Mouse (Mus musculus): ENCODE measurements around the gene Ppp1r12b. TPM values are rescaled to one million over a fixed set of nuclear protein-coding genes. Genes with fewer than 3 reads are reported as not detected.
A peak's percentile ranks its signal among the peaks of the same experiment; 100 is the strongest.

Ppp1r12b gene
- total and polyA plus RNA-seq, 3 experiments: 0.64 to 1.8 (median 1.6) TPM

GRCm38 (mm10) chr1:134708274-134708673 lies 247.5 kb downstream of the Ppp1r12b start:
- in situ Hi-C loops (cut with MboI; ENCODE audit: low pct_ligation_motif_present, low pct_unique_long_range_greater_than_20kb, low sequenced_read_pairs): no loop called here
- no peak for DNase-seq (ENCODE audit: extremely low read depth)
- H3K4me2 ChIP-seq (ENCODE audit: insufficient read depth, low read depth, poor library complexity, severe bottlenecking): peak overlapping the region; percentile 87

GRCm38 (mm10) chr1:134707516-134707915 lies 248.2 kb downstream of the Ppp1r12b start:
- TF ChIP-seq CTCF (conservative IDR thresholded peaks at IDR 0.05 in 1 of 2, IDR thresholded peaks at IDR 0.05 in 1 of 2; ENCODE audit: low read depth in 2 of 2, low read length in 2 of 2): no peak
- TF ChIP-seq MYC (IDR thresholded peaks at IDR 0.05; ENCODE audit: low read depth, low read length): no peak
- TF ChIP-seq UBTF (IDR thresholded peaks at IDR 0.05; ENCODE audit: low read depth, low read length): no peak
- in situ Hi-C loops (cut with MboI; ENCODE audit: low pct_ligation_motif_present, low pct_unique_long_range_greater_than_20kb, low sequenced_read_pairs) (no loop called here), dilution Hi-C loops (cut with MboI; ENCODE audit: extremely low pct_ligation_motif_present, extremely low pct_unique_long_range_greater_than_20kb, low sequenced_read_pairs) (no loop called here)
- Histone ChIP-seq H3K4me2 (ENCODE audit: insufficient read depth, low read depth, poor library complexity, severe bottlenecking) (no peak overlapping the region), H3K4me3 (replicated peaks in 1 of 3; ENCODE audit: low read depth in 2 of 3, low read length in 2 of 3, poor library complexity in 1 of 3) (no peak overlapping the region), H3K9ac (ENCODE audit: insufficient read depth, low read depth) (no peak overlapping the region), H3K9me3 (replicated peaks; ENCODE audit: low read length) (no peaks in the 10 kb centered on the region), H3K4me1 (ENCODE audit: control insufficient read depth in 1 of 2, insufficient read depth in 2 of 2) (peaks cover 22 to 46% of the 10 kb centered on the region in 2 experiments), H3K27ac (ENCODE audit: insufficient read depth, low read depth) (no peak overlapping the region), H3K79me2 (replicated peaks; ENCODE audit: control insufficient read depth, extremely low read depth, insufficient read depth, poor library complexity, severe bottlenecking) (no peaks in the 10 kb centered on the region), H3K27me3 (replicated peaks) (peaks cover 96% of the 10 kb centered on the region), H3K36me3 (replicated peaks in 1 of 2; ENCODE audit: control insufficient read depth in 1 of 2, insufficient read depth in 1 of 2, low read length in 1 of 2) (no peaks in the 10 kb centered on the region)
- DNase-seq (ENCODE audit: extremely low read depth): no peak

More at GRCm38 (mm10) chr1:134708274-134708673, 247.5 kb downstream of the Ppp1r12b start:
- no peak for TF ChIP-seq MAFK (IDR thresholded peaks at IDR 0.05; ENCODE audit: insufficient replicate concordance, low read length)
- TF ChIP-seq UBTF (IDR thresholded peaks at IDR 0.05; ENCODE audit: low read depth, low read length): no peak
- no peak for TF ChIP-seq KAT2A (IDR thresholded peaks at IDR 0.05; ENCODE audit: insufficient replicate concordance, low read length)
- TF ChIP-seq ELF1 (IDR thresholded peaks at IDR 0.05; ENCODE audit: low read depth, low read length): peak; percentile 11; the same call in 1 of the 2 replicates
- no peak for TF ChIP-seq USF2 (conservative IDR thresholded peaks at IDR 0.05; ENCODE audit: low read depth, low read length)
- TF ChIP-seq MYC (IDR thresholded peaks at IDR 0.05; ENCODE audit: low read depth, low read length): no peak
- TF ChIP-seq ZKSCAN1 (IDR thresholded peaks at IDR 0.05; ENCODE audit: borderline replicate concordance, low read depth, low read length): no peak
- TF ChIP-seq MAZ (IDR thresholded peaks at IDR 0.05; ENCODE audit: low read depth, low read length): no peak
- dilution Hi-C loops (cut with MboI; ENCODE audit: extremely low pct_ligation_motif_present, extremely low pct_unique_long_range_greater_than_20kb, low sequenced_read_pairs): no loop called here
- Histone ChIP-seq H3K27ac (ENCODE audit: insufficient read depth, low read depth) (no peak overlapping the region), H3K4me3 (replicated peaks in 1 of 3; ENCODE audit: low read depth in 2 of 3, low read length in 2 of 3, poor library complexity in 1 of 3) (no peak overlapping the region), H3K27me3 (replicated peaks) (peaks cover 96% of the 10 kb centered on the region), H3K9me3 (replicated peaks; ENCODE audit: low read length) (no peaks in the 10 kb centered on the region), H3K36me3 (replicated peaks in 1 of 2; ENCODE audit: control insufficient read depth in 1 of 2, insufficient read depth in 1 of 2, low read length in 1 of 2) (no peaks in the 10 kb centered on the region), H3K79me2 (replicated peaks; ENCODE audit: control insufficient read depth, extremely low read depth, insufficient read depth, poor library complexity, severe bottlenecking) (no peaks in the 10 kb centered on the region), H3K9ac (ENCODE audit: insufficient read depth, low read depth) (no peak overlapping the region), H3K4me1 (ENCODE audit: control insufficient read depth in 1 of 2, insufficient read depth in 2 of 2) (peaks cover 22 to 46% of the 10 kb centered on the region in 2 experiments)

GRCm38 (mm10) chr1:134706549-134706948 lies 249.2 kb downstream of the Ppp1r12b start:
- Histone ChIP-seq H3K36me3 (replicated peaks in 1 of 2; ENCODE audit: control insufficient read depth in 1 of 2, insufficient read depth in 1 of 2, low read length in 1 of 2) (no peaks in the 10 kb centered on the region), H3K9ac (ENCODE audit: insufficient read depth, low read depth) (no peak overlapping the region), H3K27me3 (replicated peaks) (peaks cover 98% of the 10 kb centered on the region), H3K4me3 (replicated peaks in 1 of 3; ENCODE audit: low read depth in 2 of 3, low read length in 2 of 3, poor library complexity in 1 of 3) (no peak overlapping the region), H3K4me2 (ENCODE audit: insufficient read depth, low read depth, poor library complexity, severe bottlenecking) (no peak overlapping the region), H3K4me1 (ENCODE audit: control insufficient read depth in 1 of 2, insufficient read depth in 2 of 2) (peaks cover 22 to 46% of the 10 kb centered on the region in 2 experiments), H3K79me2 (replicated peaks; ENCODE audit: control insufficient read depth, extremely low read depth, insufficient read depth, poor library complexity, severe bottlenecking) (no peaks in the 10 kb centered on the region), H3K27ac (ENCODE audit: insufficient read depth, low read depth) (no peak overlapping the region), H3K9me3 (replicated peaks; ENCODE audit: low read length) (no peaks in the 10 kb centered on the region)
- TF ChIP-seq ZNF384 (IDR thresholded peaks at IDR 0.05; ENCODE audit: low read depth, low read length) (no peak), MYC (IDR thresholded peaks at IDR 0.05; ENCODE audit: low read depth, low read length) (no peak)
- dilution Hi-C loops (cut with MboI; ENCODE audit: extremely low pct_ligation_motif_present, extremely low pct_unique_long_range_greater_than_20kb, low sequenced_read_pairs) (no loop called here), in situ Hi-C loops (cut with MboI; ENCODE audit: low pct_ligation_motif_present, low pct_unique_long_range_greater_than_20kb, low sequenced_read_pairs) (no loop called here)
- no peak for DNase-seq (ENCODE audit: extremely low read depth)

Other genes with a start within 250 kb of the Ppp1r12b start
- 25.8 and 28.8 TPM in 2 replicates for gene Ube2t, start 6.6 kb upstream of the Ppp1r12b start, total RNA-seq (2012; rRNA removed)
- gene Ube2t, start 6.6 kb upstream of the Ppp1r12b start, total RNA-seq (2014; rRNA removed): 38.7 and 40.2 TPM in 2 replicates
- 17.0 and 19.2 TPM in 2 replicates for gene Ube2t, start 6.6 kb upstream of the Ppp1r12b start, polyA plus RNA-seq (2012; ENCODE audit: insufficient read length, low read depth)
- 0.17 and 0.38 TPM in 2 replicates for gene Lgr6, start 149.3 kb upstream of the Ppp1r12b start, total RNA-seq (2012; rRNA removed)
- gene Lgr6, start 149.3 kb upstream of the Ppp1r12b start, total RNA-seq (2014; rRNA removed): 0.07 TPM in 1 of 2 replicates, not detected in the other
- gene Lgr6, start 149.3 kb upstream of the Ppp1r12b start, polyA plus RNA-seq (2012; ENCODE audit: insufficient read length, low read depth): 0.16 TPM in 2 replicates
- 61.4 and 69.7 TPM in 2 replicates for gene Ptpn7, start 176.8 kb upstream of the Ppp1r12b start, total RNA-seq (2012; rRNA removed)
- gene Ptpn7, start 176.8 kb upstream of the Ppp1r12b start, total RNA-seq (2014; rRNA removed): 77.5 and 81.9 TPM in 2 replicates
- gene Ptpn7, start 176.8 kb upstream of the Ppp1r12b start, polyA plus RNA-seq (2012; ENCODE audit: insufficient read length, low read depth): 78.7 and 81.9 TPM in 2 replicates
- gene Arl8a, start 190.9 kb upstream of the Ppp1r12b start, total RNA-seq (2012; rRNA removed): 8.5 and 10.9 TPM in 2 replicates
- 4.2 and 4.7 TPM in 2 replicates for gene Arl8a, start 190.9 kb upstream of the Ppp1r12b start, total RNA-seq (2014; rRNA removed)
- 42.1 and 52.7 TPM in 2 replicates for gene Arl8a, start 190.9 kb upstream of the Ppp1r12b start, polyA plus RNA-seq (2012; ENCODE audit: insufficient read length, low read depth)
- gene Gpr37l1, start 211.7 kb upstream of the Ppp1r12b start, total RNA-seq (2012; rRNA removed): not detected in 2 replicates
- gene Gpr37l1, start 211.7 kb upstream of the Ppp1r12b start, total RNA-seq (2014; rRNA removed): not detected in 2 replicates
- gene Gpr37l1, start 211.7 kb upstream of the Ppp1r12b start, polyA plus RNA-seq (2012; ENCODE audit: insufficient read length, low read depth): not detected in 2 replicates

Data from CH12.LX (cell line).